8 mouse cellular contexts compared by ENCODE assay signal in genomic region chr6:91719865-91720533, GRCm38 (mm10). TPM values are rescaled to one million over a fixed set of nuclear protein-coding genes. Genes with fewer than 3 reads are reported as not detected.
DNase-seq lines count a peak whose midpoint lies in the region; ATAC-seq and TF ChIP-seq lines count a peak whose summit lies in the region.

No protein-coding gene starts in this region.

- intact Hi-C loops in heart, postnatal 14 days (cut with DNase I) = no loop called here

- H3K36me3 ChIP-seq in heart, embryonic 16.5 days (ENCODE audit: control insufficient read depth, insufficient read depth) = peaks cover 22% of the 10 kb centered on the region
- H3K36me3 ChIP-seq in forebrain, embryonic 15.5 days = peaks cover 21% of the 10 kb centered on the region
- H3K36me3 ChIP-seq in limb, embryonic 10.5 days = peaks cover 46% of the 10 kb centered on the region

- TF ChIP-seq POLR2A in olfactory bulb, adult 2 months (IDR thresholded peaks at IDR 0.05; ENCODE audit: insufficient read depth, low read depth, low read length) = no peak

- WGBS in heart, embryonic 16.5 days = 25% methylated on average over 9 of the region's 9 CpGs
- WGBS in forebrain, embryonic 15.5 days = 2% methylated on average over 9 of the region's 9 CpGs
- WGBS in limb, embryonic 10.5 days = 35% methylated on average over 9 of the region's 9 CpGs
- WGBS in olfactory bulb, adult 2 months = 10% methylated on average over 9 of the region's 9 CpGs

- H3K9ac ChIP-seq in heart, embryonic 16.5 days (ENCODE audit: low read length) = no peak overlapping the region
- H3K9ac ChIP-seq in forebrain, embryonic 15.5 days (replicated peaks) = 0 out of 2 replicates have a peak overlapping the region, but pooled peaks have one; percentile 20

- ATAC-seq in heart, embryonic 16.5 days (replicated peaks; ENCODE audit: extremely low read depth, insufficient read depth, low FRiP score) = no peak; the same call in 1 of the 2 replicates
- peak; percentile 78 for ATAC-seq in forebrain, embryonic 15.5 days (replicated peaks)

- peaks cover 27% of the 10 kb centered on the region for H3K4me1 ChIP-seq in heart, embryonic 16.5 days (ENCODE audit: control insufficient read depth, insufficient read depth, low read length)
- peaks cover 37% of the 10 kb centered on the region for H3K4me1 ChIP-seq in forebrain, embryonic 15.5 days
- H3K4me1 ChIP-seq in limb, embryonic 10.5 days = peaks cover 38% of the 10 kb centered on the region
- peaks cover 54% of the 10 kb centered on the region for H3K4me1 ChIP-seq in olfactory bulb, adult 2 months (ENCODE audit: control insufficient read depth, insufficient read depth, low read length)

- H3K9me3 ChIP-seq in heart, embryonic 16.5 days (replicated peaks; ENCODE audit: control insufficient read depth, low read length) = no peaks in the 10 kb centered on the region
- H3K9me3 ChIP-seq in forebrain, embryonic 15.5 days = no peaks in the 10 kb centered on the region
- no peaks in the 10 kb centered on the region for H3K9me3 ChIP-seq in limb, embryonic 10.5 days (replicated peaks)

- H3K4me2 ChIP-seq in heart, embryonic 16.5 days (ENCODE audit: low read depth, low read length) = no peak overlapping the region
- H3K4me2 ChIP-seq in forebrain, embryonic 15.5 days (replicated peaks) = peak overlapping the region; percentile 25

- no peak for DNase-seq in heart, postnatal 14 days
- DNase-seq in R1 (ENCODE audit: low read depth, low spot score) = peak; percentile 40
- peak; percentile 56 for DNase-seq in limb, embryonic 10.5 days (ENCODE audit: low spot score)
- no peak for DNase-seq in cerebellum, adult 9-10 months
- no peak for DNase-seq in adrenal gland, adult 8-10 months

- TF ChIP-seq CTCF in olfactory bulb, adult 2 months (IDR thresholded peaks at IDR 0.05; ENCODE audit: insufficient read depth, low read depth, low read length) = no peak

- H3K27ac ChIP-seq in heart, embryonic 16.5 days (ENCODE audit: low read length) = peak overlapping the region; percentile 57; the same call in 1 of the 2 replicates
- H3K27ac ChIP-seq in forebrain, embryonic 15.5 days (replicated peaks) = peak overlapping the region; percentile 88
- peak overlapping the region; percentile 80 for H3K27ac ChIP-seq in limb, embryonic 10.5 days
- peak overlapping the region; percentile 96 for H3K27ac ChIP-seq in olfactory bulb, adult 2 months (ENCODE audit: insufficient read depth, low read depth, low read length)

- no peaks in the 10 kb centered on the region for H3K27me3 ChIP-seq in heart, embryonic 16.5 days (ENCODE audit: control insufficient read depth, insufficient read depth, low read length)
- H3K27me3 ChIP-seq in forebrain, embryonic 15.5 days = no peaks in the 10 kb centered on the region
- H3K27me3 ChIP-seq in limb, embryonic 10.5 days (ENCODE audit: low read depth, poor library complexity, severe bottlenecking) = no peaks in the 10 kb centered on the region

- H3K4me3 ChIP-seq in heart, embryonic 16.5 days (ENCODE audit: low read length) = no peak overlapping the region
- H3K4me3 ChIP-seq in forebrain, embryonic 15.5 days = no peak overlapping the region
- no peak overlapping the region for H3K4me3 ChIP-seq in limb, embryonic 10.5 days
- 0 out of 2 replicates have a peak overlapping the region, but pooled peaks have one; percentile 2 for H3K4me3 ChIP-seq in olfactory bulb, adult 2 months (ENCODE audit: insufficient read depth, low read depth, low read length)

RNA-seq across cellular contexts. Expression of gene Slc6a6, which starts 36.1 kb away (rescaled TPM):
- 59.1 and 74.8 TPM in 2 replicates for polyA plus RNA-seq in heart, embryonic 16.5 days (2015; fragmentation: Nextera tagmentation; extraction: Ambion mirVana)
- 100 to 1,000 TPM; 117 to 145 TPM for total RNA-seq in heart, postnatal 14 days (2021)
- 94.2 and 98.8 TPM in 2 replicates for polyA plus RNA-seq in forebrain, embryonic 15.5 days (2015; fragmentation: Nextera tagmentation; extraction: Ambion mirVana)
- polyA plus RNA-seq in limb, embryonic 10.5 days (2016; fragmentation: Nextera tagmentation; extraction: Ambion mirVana) = 45.0 and 49.7 TPM in 2 replicates
- 322 TPM in 1 of 2 replicates, not detected in the other for polyA plus RNA-seq in olfactory bulb, adult 2 months (2012; ENCODE audit: insufficient read depth, insufficient read length, low replicate concordance, missing spikeins)
- 100 to 1,000 TPM; 468 to 562 (median 518) TPM for total RNA-seq in adrenal gland, adult 8-10 months (2022)

Comparison
In these comparisons a context has a peak if more than half of its experiments do, and no peak if none do; other contexts are left out.
1. DNase-seq: peak in R1 (single experiment) and limb, embryonic 10.5 days (single experiment); none in heart, postnatal 14 days (0 of 2), cerebellum, adult 9-10 months (single experiment) and adrenal gland, adult 8-10 months (single experiment).
2. Peak in every context shown above with its lines, with median percentiles within 50 percentile points of each other: H3K27ac ChIP-seq.